8 mouse cellular contexts compared by ENCODE assay signal in genomic region chr3:98312867-98313266, GRCm38 (mm10). TPM values are rescaled to one million over a fixed set of nuclear protein-coding genes. Genes with fewer than 3 reads are reported as not detected.
A peak's percentile ranks its signal among the peaks of the same experiment; 100 is the strongest.
DNase-seq lines count a peak whose midpoint lies in the region; ATAC-seq and TF ChIP-seq lines count a peak whose summit lies in the region.

No protein-coding gene starts in this region.

- DNase-seq in gastrocnemius, adult 18-20 months (ENCODE audit: low spot score): peak; percentile 36
- DNase-seq in gastrocnemius, postnatal 25 days: no peak
- peak; percentile 4 for DNase-seq in c-Kit-negative CD71-positive TER-119-positive erythroid progenitor cells, embryonic 14.5 days (ENCODE audit: low read depth, low spot score)
- DNase-seq in gastrocnemius, adult 2 months: peak; percentile 47
- peak; percentile 32 for DNase-seq in liver
- DNase-seq in midbrain, postnatal 0 days (ENCODE audit: low spot score): peak; percentile 80
- DNase-seq in stomach, postnatal 0 days (ENCODE audit: low spot score): peak; percentile 65

- no peak overlapping the region for H3K27ac ChIP-seq in gastrocnemius, adult 2 months
- H3K27ac ChIP-seq in midbrain, postnatal 0 days (ENCODE audit: low read depth, low read length): no peak overlapping the region
- no peak overlapping the region for H3K27ac ChIP-seq in stomach, postnatal 0 days (replicated peaks)

- 17% methylated on average over 6 of the region's 7 CpGs for WGBS in midbrain, postnatal 0 days
- 16% methylated on average over 6 of the region's 7 CpGs for WGBS in stomach, postnatal 0 days

- H3K36me3 ChIP-seq in midbrain, postnatal 0 days (ENCODE audit: insufficient read depth, low read length): no peaks in the 10 kb centered on the region
- no peaks in the 10 kb centered on the region for H3K36me3 ChIP-seq in stomach, postnatal 0 days (ENCODE audit: control insufficient read depth, insufficient read depth, low read length)

- no peak for TF ChIP-seq EP300 in stomach, postnatal 0 days (optimal IDR thresholded peaks at IDR 0.05)

- no peaks in the 10 kb centered on the region for H3K4me1 ChIP-seq in midbrain, postnatal 0 days (ENCODE audit: insufficient read depth, low read length)
- H3K4me1 ChIP-seq in stomach, postnatal 0 days (replicated peaks; ENCODE audit: control insufficient read depth, insufficient read depth): no peaks in the 10 kb centered on the region

- intact Hi-C loops in gastrocnemius, adult 2 months (cut with DNase I): loop anchor here (5.0 kb wide), 2 partner anchors 86 to 386 kb away; no protein-coding TSS in a partner anchor

- TF ChIP-seq CTCF in gastrocnemius, adult 2 months (IDR thresholded peaks at IDR 0.05): peak; percentile 73
- peak; percentile 80 for TF ChIP-seq CTCF in midbrain, postnatal 0 days (IDR thresholded peaks at IDR 0.05)
- peak; percentile 80 for TF ChIP-seq CTCF in stomach, postnatal 0 days (IDR thresholded peaks at IDR 0.05; ENCODE audit: low read depth)

- ATAC-seq in inflammation-experienced regulatory T-cells, adult 6 months: peak; percentile 65
- peak; percentile 70; the same call in 1 of the 2 replicates for ATAC-seq in midbrain, postnatal 0 days (ENCODE audit: low FRiP score)
- peak; percentile 20; the same call in 1 of the 2 replicates for ATAC-seq in stomach, postnatal 0 days (ENCODE audit: low FRiP score, low TSS enrichment)

- H3K27me3 ChIP-seq in midbrain, postnatal 0 days (ENCODE audit: insufficient read depth, low read length): no peaks in the 10 kb centered on the region
- no peaks in the 10 kb centered on the region for H3K27me3 ChIP-seq in stomach, postnatal 0 days (ENCODE audit: control insufficient read depth, insufficient read depth, low read length)

- H3K4me3 ChIP-seq in gastrocnemius, adult 2 months: no peak overlapping the region
- H3K4me3 ChIP-seq in midbrain, postnatal 0 days (ENCODE audit: low read depth, low read length): no peak overlapping the region
- H3K4me3 ChIP-seq in stomach, postnatal 0 days (ENCODE audit: low read depth, low read length): no peak overlapping the region

- no peak overlapping the region for H3K4me2 ChIP-seq in midbrain, postnatal 0 days (ENCODE audit: low read depth, low read length, poor library complexity, severe bottlenecking)
- H3K4me2 ChIP-seq in stomach, postnatal 0 days (replicated peaks; ENCODE audit: low read depth): no peak overlapping the region

- no peak overlapping the region for H3K9ac ChIP-seq in midbrain, postnatal 0 days (replicated peaks; ENCODE audit: low read length, poor library complexity, severe bottlenecking)
- no peak overlapping the region for H3K9ac ChIP-seq in stomach, postnatal 0 days (ENCODE audit: low read length)

- no peaks in the 10 kb centered on the region for H3K9me3 ChIP-seq in midbrain, postnatal 0 days (ENCODE audit: low read length)
- no peaks in the 10 kb centered on the region for H3K9me3 ChIP-seq in stomach, postnatal 0 days (ENCODE audit: control insufficient read depth, low read length)

RNA-seq across cellular contexts. Expression of gene Phgdh, which starts 26.9 kb away (rescaled TPM):
- total RNA-seq in gastrocnemius, adult 18-20 months (2021): 1 to 10 TPM; 1.5 to 2.3 TPM
- 1 to 10 TPM; 2.5 to 7.2 TPM for total RNA-seq in gastrocnemius, postnatal 25 days (2021)
- total RNA-seq in gastrocnemius, adult 2 months (2021): 1 to 10 TPM; 1.1 to 1.9 TPM
- polyA plus RNA-seq in inflammation-experienced regulatory T-cells, adult 6 months (2017; shearing (Covaris generic)): 100 to 1,000 TPM in 2 of 3 experiments, 10 to 100 TPM in 1; 88.7 to 105 (median 101) TPM
- 182 and 206 TPM in 2 replicates for total RNA-seq in midbrain, postnatal 0 days (2014; rRNA removed)
- 148 and 171 TPM in 2 replicates for polyA plus RNA-seq in midbrain, postnatal 0 days (2015; fragmentation: Nextera tagmentation; extraction: Ambion mirVana)
- 87.7 and 95.1 TPM in 2 replicates for polyA plus RNA-seq in stomach, postnatal 0 days (2015; fragmentation: Nextera tagmentation; extraction: Ambion mirVana)

RNA-seq across cellular contexts. Expression of gene Hmgcs2, which starts 32.6 kb away (rescaled TPM):
- 1 to 10 TPM; 1.1 to 2.4 TPM for total RNA-seq in gastrocnemius, adult 18-20 months (2021)
- 1 to 10 TPM; 1.2 to 1.4 TPM for total RNA-seq in gastrocnemius, postnatal 25 days (2021)
- under 1 TPM; 0.56 to 0.71 TPM for total RNA-seq in gastrocnemius, adult 2 months (2021)
- polyA plus RNA-seq in inflammation-experienced regulatory T-cells, adult 6 months (2017; shearing (Covaris generic)): not detected
- total RNA-seq in midbrain, postnatal 0 days (2014; rRNA removed): 22.3 and 24.8 TPM in 2 replicates
- polyA plus RNA-seq in midbrain, postnatal 0 days (2015; fragmentation: Nextera tagmentation; extraction: Ambion mirVana): 36.3 and 40.4 TPM in 2 replicates
- polyA plus RNA-seq in stomach, postnatal 0 days (2015; fragmentation: Nextera tagmentation; extraction: Ambion mirVana): 290 and 337 TPM in 2 replicates

Comparison
In these comparisons a context has a peak if more than half of its experiments do, and no peak if none do; other contexts are left out.
1. ATAC-seq: peak in every context shown above with its lines; median percentile 70 in midbrain, postnatal 0 days; 65 in inflammation-experienced regulatory T-cells, adult 6 months; 20 in stomach, postnatal 0 days.
2. RNA of gene Phgdh, which starts 26.9 kb away (total RNA-seq): 182 to 206 TPM in midbrain, postnatal 0 days; 2.5 to 7.2 TPM in gastrocnemius, postnatal 25 days, 1.5 to 2.3 TPM in gastrocnemius, adult 18-20 months and 1.1 to 1.9 TPM in gastrocnemius, adult 2 months; every median in the first group is over 10 times any median in the second.
3. Peak in every context shown above with its lines, with median percentiles within 50 percentile points of each other: CTCF ChIP-seq.